Comparison of ENCODE assay signal across 9 mouse cellular contexts in genomic region chr2:104029074-104029473, GRCm38 (mm10). TPM values are rescaled to one million over a fixed set of nuclear protein-coding genes. Genes with fewer than 3 reads are reported as not detected.
DNase-seq lines count a peak whose midpoint lies in the region; ATAC-seq and TF ChIP-seq lines count a peak whose summit lies in the region.
"Had no signal": no experiment of that assay in that cellular context is flagged by ENCODE, and none has a peak within 500 bp of the region (broad histone marks: within the 10 kb centered on the region; RNA-seq: fewer than 3 reads in every experiment).

No protein-coding gene starts in this region.

- H3K9ac ChIP-seq in kidney, embryonic 15.5 days: no peak overlapping the region
- 0 out of 2 replicates have a peak overlapping the region, but pooled peaks have one; percentile 93 for H3K9ac ChIP-seq in embryonic facial prominence, embryonic 15.5 days
- no peak overlapping the region for H3K9ac ChIP-seq in intestine, postnatal 0 days (ENCODE audit: low read depth, low read length)

- no peak overlapping the region for H3K27ac ChIP-seq in kidney, embryonic 15.5 days
- H3K27ac ChIP-seq in embryonic facial prominence, embryonic 15.5 days (replicated peaks): no peak overlapping the region
- no peak overlapping the region for H3K27ac ChIP-seq in intestine, postnatal 0 days (ENCODE audit: low read depth, low read length)
- no peak overlapping the region for H3K27ac ChIP-seq in thymus, adult 2 months (ENCODE audit: control insufficient read depth, insufficient read depth, low read length)

- peaks cover 18% of the 10 kb centered on the region for H3K79me2 ChIP-seq in myocyte (ENCODE audit: control insufficient read depth, insufficient read depth)

- peak overlapping the region; percentile 97 for H3K4me3 ChIP-seq in kidney, embryonic 15.5 days (replicated peaks)
- peak overlapping the region; percentile 94 for H3K4me3 ChIP-seq in embryonic facial prominence, embryonic 15.5 days (replicated peaks)
- peak overlapping the region; percentile 92; the same call in 1 of the 2 replicates for H3K4me3 ChIP-seq in intestine, postnatal 0 days (ENCODE audit: low read depth, low read length)
- peak overlapping the region; percentile 94 for H3K4me3 ChIP-seq in myocyte
- no peak overlapping the region for H3K4me3 ChIP-seq in thymus, adult 2 months (ENCODE audit: control insufficient read depth, insufficient read depth, low read length)

- no peak for TF ChIP-seq CTCF in intestine, postnatal 0 days (IDR thresholded peaks at IDR 0.05; ENCODE audit: low read depth)
- TF ChIP-seq CTCF in thymus, adult 2 months (IDR thresholded peaks at IDR 0.05; ENCODE audit: borderline replicate concordance, control insufficient read depth, extremely low read depth, insufficient read depth, low read length, poor library complexity): no peak

- H3K9me3 ChIP-seq in kidney, embryonic 15.5 days (replicated peaks): no peaks in the 10 kb centered on the region; the same call in 1 of the 2 replicates
- no peaks in the 10 kb centered on the region for H3K9me3 ChIP-seq in embryonic facial prominence, embryonic 15.5 days (replicated peaks)
- H3K9me3 ChIP-seq in intestine, postnatal 0 days (ENCODE audit: control insufficient read depth): no peaks in the 10 kb centered on the region

- peaks cover 16% of the 10 kb centered on the region for H3K36me3 ChIP-seq in kidney, embryonic 15.5 days
- H3K36me3 ChIP-seq in embryonic facial prominence, embryonic 15.5 days: peaks cover 1% of the 10 kb centered on the region
- peaks cover 4% of the 10 kb centered on the region; the same call in 1 of the 2 replicates for H3K36me3 ChIP-seq in intestine, postnatal 0 days (ENCODE audit: control insufficient read depth, insufficient read depth)
- peaks cover 5% of the 10 kb centered on the region for H3K36me3 ChIP-seq in myocyte (ENCODE audit: control insufficient read depth, insufficient read depth)
- H3K36me3 ChIP-seq in thymus, adult 2 months (ENCODE audit: control insufficient read depth, insufficient read depth, low read length): peaks cover 14% of the 10 kb centered on the region

- no peaks in the 10 kb centered on the region for H3K27me3 ChIP-seq in kidney, embryonic 15.5 days
- no peaks in the 10 kb centered on the region for H3K27me3 ChIP-seq in embryonic facial prominence, embryonic 15.5 days
- no peaks in the 10 kb centered on the region for H3K27me3 ChIP-seq in intestine, postnatal 0 days (replicated peaks; ENCODE audit: control insufficient read depth, insufficient read depth, low read length)
- no peaks in the 10 kb centered on the region for H3K27me3 ChIP-seq in myocyte (ENCODE audit: control insufficient read depth, insufficient read depth, insufficient read length)
- no peaks in the 10 kb centered on the region for H3K27me3 ChIP-seq in thymus, adult 2 months (ENCODE audit: control insufficient read depth, insufficient read depth, low read length)

- peaks cover 18% of the 10 kb centered on the region for H3K4me1 ChIP-seq in kidney, embryonic 15.5 days
- peaks cover 19% of the 10 kb centered on the region for H3K4me1 ChIP-seq in embryonic facial prominence, embryonic 15.5 days
- H3K4me1 ChIP-seq in intestine, postnatal 0 days (replicated peaks; ENCODE audit: control insufficient read depth, insufficient read depth, low read length): no peaks in the 10 kb centered on the region
- peaks cover 3% of the 10 kb centered on the region for H3K4me1 ChIP-seq in thymus, adult 2 months (replicated peaks; ENCODE audit: control insufficient read depth, insufficient read depth, low read length)

- TF ChIP-seq POLR2A in myocyte (IDR thresholded peaks at IDR 0.05; ENCODE audit: insufficient read length, low read depth): no peak
- TF ChIP-seq POLR2A in thymus, adult 2 months (IDR thresholded peaks at IDR 0.05; ENCODE audit: control insufficient read depth, extremely low read depth, insufficient read depth, low read length, poor library complexity): no peak

- no peak overlapping the region for H3ac ChIP-seq in myocyte (ENCODE audit: control insufficient read depth, insufficient read length)

- WGBS in kidney, embryonic 15.5 days: 67% methylated on average over 2 of the region's 2 CpGs
- WGBS in embryonic facial prominence, embryonic 15.5 days: 65% methylated on average over 2 of the region's 2 CpGs
- 43% methylated on average over 2 of the region's 2 CpGs for WGBS in intestine, postnatal 0 days
- 69% methylated on average over 2 of the region's 2 CpGs for WGBS in thymus, adult 2 months

- no peak for ATAC-seq in kidney, embryonic 15.5 days (replicated peaks; ENCODE audit: low FRiP score)
- ATAC-seq in embryonic facial prominence, embryonic 15.5 days (ENCODE audit: insufficient number of reproducible peaks, low FRiP score, low TSS enrichment, low read depth): no peak
- ATAC-seq in intestine, postnatal 0 days: no peak

- DNase-seq in kidney, adult 9 months: no peak
- DNase-seq in right cerebral cortex, postnatal 10 days (ENCODE audit: low spot score in 2 of 2): no peak
- DNase-seq in spleen, postnatal 4 days (ENCODE audit: low spot score in 2 of 2): no peak
- no peak for DNase-seq in thymus, adult 2 months

- H3K4me2 ChIP-seq in kidney, embryonic 15.5 days: peak overlapping the region; percentile 74
- H3K4me2 ChIP-seq in embryonic facial prominence, embryonic 15.5 days (replicated peaks): peak overlapping the region; percentile 70
- H3K4me2 ChIP-seq in intestine, postnatal 0 days (replicated peaks; ENCODE audit: low read depth): peak overlapping the region; percentile 76
- H3K4me2 ChIP-seq in myocyte (ENCODE audit: low read depth): peak overlapping the region; percentile 87

TF ChIP-seq in myocyte, 11 proteins besides CTCF, POLR2A, EP300 and RAD21:
- no peak for TF ChIP-seq SRF (IDR thresholded peaks at IDR 0.05; ENCODE audit: control insufficient read depth, insufficient read length, low read depth)
- TF ChIP-seq USF1 (IDR thresholded peaks at IDR 0.05; ENCODE audit: low read depth): no peak
- no peak for TF ChIP-seq MYOD1 (IDR thresholded peaks at IDR 0.05; ENCODE audit: control insufficient read depth in 1 of 3, insufficient read length in 2 of 3, low read depth in 2 of 3)
- no peak for TF ChIP-seq REST (IDR thresholded peaks at IDR 0.05; ENCODE audit: insufficient read depth, insufficient read length)

RNA-seq across cellular contexts. Expression of gene 4931422A03Rik, which starts 0.9 kb away (rescaled TPM):
- 1.8 and 2.1 TPM in 2 replicates for polyA plus RNA-seq in kidney, embryonic 15.5 days (2015; fragmentation: Nextera tagmentation; extraction: Ambion mirVana)
- polyA plus RNA-seq in embryonic facial prominence, embryonic 15.5 days (2015; fragmentation: Nextera tagmentation; extraction: Ambion mirVana): 2.4 and 2.7 TPM in 2 replicates
- 0.83 and 0.93 TPM in 2 replicates for polyA plus RNA-seq in intestine, postnatal 0 days (2015; fragmentation: Nextera tagmentation; extraction: Ambion mirVana)
- 0.19 TPM for polyA plus RNA-seq in myocyte (2012; fragmentation: generic; extraction: Trizol)
- polyA plus RNA-seq in thymus, adult 2 months (2012; rRNA removed): not detected in 2 replicates
- polyA plus RNA-seq: spleen, adult 2 months had no signal

RNA-seq across cellular contexts. Expression of gene Fbxo3, which starts 1.6 kb away (rescaled TPM):
- polyA plus RNA-seq in kidney, embryonic 15.5 days (2015; fragmentation: Nextera tagmentation; extraction: Ambion mirVana): 54.3 and 56.6 TPM in 2 replicates
- 51.3 and 53.8 TPM in 2 replicates for polyA plus RNA-seq in embryonic facial prominence, embryonic 15.5 days (2015; fragmentation: Nextera tagmentation; extraction: Ambion mirVana)
- polyA plus RNA-seq in intestine, postnatal 0 days (2015; fragmentation: Nextera tagmentation; extraction: Ambion mirVana): 35.6 and 40.1 TPM in 2 replicates
- 9.3 TPM for polyA plus RNA-seq in myocyte (2012; fragmentation: generic; extraction: Trizol)
- polyA plus RNA-seq in thymus, adult 2 months (2012; rRNA removed): 22.2 and 24.5 TPM in 2 replicates

RNA-seq across cellular contexts. Expression of gene Gm10912, which starts 36.6 kb away (rescaled TPM):
- polyA plus RNA-seq in kidney, embryonic 15.5 days (2015; fragmentation: Nextera tagmentation; extraction: Ambion mirVana): not detected in 2 replicates
- 0.09 TPM in 1 of 2 replicates, not detected in the other for polyA plus RNA-seq in embryonic facial prominence, embryonic 15.5 days (2015; fragmentation: Nextera tagmentation; extraction: Ambion mirVana)
- polyA plus RNA-seq in intestine, postnatal 0 days (2015; fragmentation: Nextera tagmentation; extraction: Ambion mirVana): not detected in 2 replicates
- not detected for polyA plus RNA-seq in myocyte (2012; fragmentation: generic; extraction: Trizol)
- 0.26 TPM in 1 of 2 replicates, not detected in the other for polyA plus RNA-seq in thymus, adult 2 months (2012; rRNA removed)

RNA-seq across cellular contexts. Expression of gene Gm10799, which starts 39.3 kb away (rescaled TPM):
- not detected in 2 replicates for polyA plus RNA-seq in kidney, embryonic 15.5 days (2015; fragmentation: Nextera tagmentation; extraction: Ambion mirVana)
- not detected in 2 replicates for polyA plus RNA-seq in embryonic facial prominence, embryonic 15.5 days (2015; fragmentation: Nextera tagmentation; extraction: Ambion mirVana)
- not detected in 2 replicates for polyA plus RNA-seq in intestine, postnatal 0 days (2015; fragmentation: Nextera tagmentation; extraction: Ambion mirVana)
- polyA plus RNA-seq in myocyte (2012; fragmentation: generic; extraction: Trizol): not detected
- not detected in 2 replicates for polyA plus RNA-seq in thymus, adult 2 months (2012; rRNA removed)
- polyA plus RNA-seq: spleen, adult 2 months had no signal

RNA-seq across cellular contexts. Expression of gene Cd59b, which starts 40.6 kb away (rescaled TPM):
- polyA plus RNA-seq in kidney, embryonic 15.5 days (2015; fragmentation: Nextera tagmentation; extraction: Ambion mirVana): 6.9 and 7.3 TPM in 2 replicates
- polyA plus RNA-seq in embryonic facial prominence, embryonic 15.5 days (2015; fragmentation: Nextera tagmentation; extraction: Ambion mirVana): 5.5 and 6.1 TPM in 2 replicates
- polyA plus RNA-seq in intestine, postnatal 0 days (2015; fragmentation: Nextera tagmentation; extraction: Ambion mirVana): 4.3 and 6.3 TPM in 2 replicates
- polyA plus RNA-seq in myocyte (2012; fragmentation: generic; extraction: Trizol): not detected
- polyA plus RNA-seq in thymus, adult 2 months (2012; rRNA removed): 2.0 and 2.4 TPM in 2 replicates
